Mouse (Mus musculus): ENCODE results near the gene Smc4. TPM values are rescaled to one million over a fixed set of nuclear protein-coding genes. Genes with fewer than 3 reads are reported as not detected.

The Smc4 gene
- polyA plus RNA-seq, 1 experiment = 11.8 TPM

Other genes starting within 250 kb of the Smc4 start
- gene 1110032F04Rik, start 135.2 kb upstream of the Smc4 start, polyA plus RNA-seq (2012; rRNA removed) = 0.19 and 0.28 TPM in 2 replicates
- gene Ift80, start 168 bp upstream of the Smc4 start, polyA plus RNA-seq (2012; rRNA removed) = 9.5 and 10.2 TPM in 2 replicates
- 2.8 TPM in 2 replicates for gene Trim59, start 40.0 kb downstream of the Smc4 start, polyA plus RNA-seq (2012; rRNA removed)
- gene Kpna4, start 122.4 kb downstream of the Smc4 start, polyA plus RNA-seq (2012; rRNA removed) = 33.9 and 35.7 TPM in 2 replicates
- 1.7 and 3.0 TPM in 2 replicates for gene Arl14, start 217.7 kb downstream of the Smc4 start, polyA plus RNA-seq (2012; rRNA removed)